ENCODE assay signal across 8 mouse cellular contexts in the genomic region with DNA sequence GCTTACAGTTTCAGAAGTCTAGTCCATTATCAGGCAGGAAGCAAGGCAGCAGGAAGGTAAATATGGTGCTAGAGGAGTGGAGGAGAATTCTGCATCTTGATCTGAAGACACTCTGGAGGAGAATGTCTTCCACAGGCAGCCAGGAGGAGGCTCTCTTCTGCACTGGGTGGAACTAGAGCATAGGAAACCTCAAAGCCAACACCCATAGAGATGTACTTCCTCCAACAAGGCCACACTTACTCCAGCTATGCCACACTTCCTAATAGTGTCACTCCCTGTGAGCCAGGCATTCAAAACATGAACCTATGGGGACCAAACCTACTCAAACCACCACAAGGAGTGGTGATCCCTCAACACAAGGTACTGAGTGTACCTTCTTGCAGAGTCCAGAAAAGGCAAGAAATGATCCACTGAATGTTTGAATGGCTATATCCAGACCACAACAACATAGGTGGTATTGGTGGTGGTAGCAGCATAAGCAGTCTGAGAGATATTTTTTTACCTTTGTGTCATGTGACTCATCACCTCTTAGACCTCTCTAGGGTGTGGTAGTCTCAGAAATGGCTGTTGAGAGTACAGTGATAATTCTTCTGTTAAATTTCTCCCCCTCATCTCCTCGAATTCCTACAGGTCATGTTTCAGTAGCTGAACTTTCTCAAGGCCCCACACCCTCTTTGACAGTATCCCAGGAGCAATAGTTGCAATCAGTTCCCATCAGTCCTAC.
DNase-seq lines count a peak whose midpoint lies in the region; ATAC-seq and TF ChIP-seq lines count a peak whose summit lies in the region.

No protein-coding gene starts in this region.

- WGBS in liver, embryonic 14.5 days (ENCODE audit: insufficient replicate concordance) = 16% methylated on average over 1 of the region's 1 CpGs
- 46% methylated on average over 1 of the region's 1 CpGs for WGBS in hindbrain, embryonic 16.5 days

- no peak for TF ChIP-seq EP300 in liver, embryonic 14.5 days (IDR thresholded peaks at IDR 0.05; ENCODE audit: low read depth)

- H3K4me2 ChIP-seq in liver, embryonic 14.5 days (ENCODE audit: low read depth) = no peak overlapping the region
- H3K4me2 ChIP-seq in hindbrain, embryonic 16.5 days (ENCODE audit: low read length) = no peak overlapping the region

- no peaks in the 10 kb centered on the region for H3K36me3 ChIP-seq in liver, embryonic 14.5 days (replicated peaks; ENCODE audit: control insufficient read depth, insufficient read depth, low read depth)
- H3K36me3 ChIP-seq in hindbrain, embryonic 16.5 days (ENCODE audit: control insufficient read depth, insufficient read depth, low read length) = no peaks in the 10 kb centered on the region

- H3K9me3 ChIP-seq in liver, embryonic 14.5 days (ENCODE audit: control insufficient read depth, low read length) = no peaks in the 10 kb centered on the region
- H3K9me3 ChIP-seq in hindbrain, embryonic 16.5 days (ENCODE audit: control insufficient read depth, low read length) = no peaks in the 10 kb centered on the region

- H3K4me3 ChIP-seq in liver, embryonic 14.5 days (ENCODE audit: insufficient read depth in 1 of 2, low read depth in 2 of 2, low read length in 2 of 2) = no peak overlapping the region
- no peak overlapping the region for H3K4me3 ChIP-seq in hindbrain, embryonic 16.5 days (ENCODE audit: low read length)

- CTCF ChIA-PET in Patski (lab: Charles Lee) = interaction anchor here (1.0 to 1.5 kb wide), 3 partner anchors 8 to 185 kb away, joined by 3 to 4 read pairs (median 3); no protein-coding TSS in a partner anchor

- peak; percentile 37 to 44 for DNase-seq in B cell, adult 2 months
- DNase-seq in Patski (ENCODE audit: low read depth, low spot score) = no peak
- DNase-seq in liver, embryonic 14.5 days (ENCODE audit: low read depth in 3 of 3, low spot score in 3 of 3) = no peak
- DNase-seq in skeletal muscle tissue, adult 2 months (ENCODE audit: low read depth, low spot score) = peak; percentile 11
- no peak for DNase-seq in MN1 (ENCODE audit: low spot score)
- no peak for DNase-seq in cerebellum, postnatal 36 days
- no peak for DNase-seq in left cerebral cortex, adult 8-10 months (ENCODE audit: low spot score in 2 of 2)

- in situ Hi-C loops in Patski (cut with MboI; ENCODE audit: low pct_unique_long_range_greater_than_20kb) = no loop called here

- H3K27me3 ChIP-seq in Patski = no peaks in the 10 kb centered on the region
- no peaks in the 10 kb centered on the region for H3K27me3 ChIP-seq in liver, embryonic 14.5 days (ENCODE audit: control insufficient read depth, insufficient read depth, low read length)
- H3K27me3 ChIP-seq in hindbrain, embryonic 16.5 days (replicated peaks; ENCODE audit: control insufficient read depth, insufficient read depth, low read length) = no peaks in the 10 kb centered on the region

- H3K9ac ChIP-seq in liver, embryonic 14.5 days (replicated peaks) = no peak overlapping the region
- H3K9ac ChIP-seq in hindbrain, embryonic 16.5 days (ENCODE audit: low read depth, low read length) = no peak overlapping the region

- peak; percentile 34 for TF ChIP-seq CTCF in Patski (IDR thresholded peaks at IDR 0.05)
- TF ChIP-seq CTCF in liver, embryonic 14.5 days (IDR thresholded peaks at IDR 0.05; ENCODE audit: low read depth) = peak; percentile 48

- peaks cover 0 to 5% of the 10 kb centered on the region in 2 experiments; a peak in 2 of 4 replicates for H3K4me1 ChIP-seq in liver, embryonic 14.5 days (replicated peaks; ENCODE audit: control insufficient read depth in 2 of 2, insufficient read depth in 2 of 2, low read length in 1 of 2)
- no peaks in the 10 kb centered on the region for H3K4me1 ChIP-seq in hindbrain, embryonic 16.5 days (ENCODE audit: control insufficient read depth, insufficient read depth, low read depth, low read length)

- POLR2A ChIA-PET in Patski (lab: Charles Lee) = interaction anchor here (0.6 kb wide), 1 partner anchor 507 kb away, joined by 3 read pairs; no protein-coding TSS in a partner anchor

- ATAC-seq in Patski = no peak
- peak; percentile 47; the same call in 1 of the 2 replicates for ATAC-seq in liver, embryonic 14.5 days (ENCODE audit: insufficient read depth)
- ATAC-seq in hindbrain, embryonic 16.5 days = no peak

- H3K27ac ChIP-seq in liver, embryonic 14.5 days = no peak overlapping the region
- no peak overlapping the region for H3K27ac ChIP-seq in hindbrain, embryonic 16.5 days (ENCODE audit: low read depth, low read length)

Comparison
In these comparisons a context has a peak if more than half of its experiments do, and no peak if none do; other contexts are left out.
1. DNase-seq: peak in B cell, adult 2 months (2 of 2) and skeletal muscle tissue, adult 2 months (single experiment); none in Patski (single experiment), liver, embryonic 14.5 days (0 of 3), MN1 (single experiment), cerebellum, postnatal 36 days (0 of 2) and left cerebral cortex, adult 8-10 months (0 of 2).